Mouse (Mus musculus) lung, embryonic 14.5 days (tissue): ENCODE measurements at regions not wholly inside any gene's neighbourhood (a gene's known extent, or its start where the extent isn't known, plus 50 kb on each side); places are given as distances from the start of the nearest gene placed in this dataset.

Experiments
- ATAC-seq: fragments of 200-750 bp; cut with Nextera tagmentation; 2 replicates; pipeline ENCODE4 v1.8.0; 2017; ENCODE audit warnings: mild to moderate bottlenecking, moderate TSS enrichment, moderate library complexity; ENCODE audit not compliant: insufficient read depth
- DNase-seq: peaks from one replicate; pipeline ENCODE4 v3.0.0-alpha.2; 2015
- H3K27ac ChIP-seq: fragments of 300-500 bp; sonication (generic); 2 replicates; pipeline ENCODE4 v1.5.1; 2014; ENCODE audit warnings: low read depth, mild to moderate bottlenecking, moderate library complexity
- H3K27me3 ChIP-seq: fragments of 300-500 bp; sonication (generic); 2 replicates; pipeline ENCODE4 v1.6.1; 2014; ENCODE audit warnings: low read length, control low read depth; ENCODE audit not compliant: insufficient read depth
- H3K36me3 ChIP-seq: fragments of 300-500 bp; sonication (generic); 2 replicates; pipeline ENCODE4 v1.6.1; 2014; ENCODE audit warnings: control low read depth; ENCODE audit not compliant: insufficient read depth
- H3K4me1 ChIP-seq: fragments of 300-500 bp; sonication (generic); 2 replicates; pipeline ENCODE4 v1.6.1; 2014; ENCODE audit warnings: antibody characterized with exemption, control low read depth; ENCODE audit not compliant: insufficient read depth
- H3K4me2 ChIP-seq: fragments of 300-500 bp; sonication (generic); 2 replicates; pipeline ENCODE4 v1.6.1; 2014; ENCODE audit warnings: mild to moderate bottlenecking
- H3K4me3 ChIP-seq: fragments of 300-500 bp; sonication (generic); 2 replicates; pipeline ENCODE4 v1.5.1; 2014; ENCODE audit warnings: low read depth, low read length
- H3K9ac ChIP-seq: fragments of 300-500 bp; sonication (generic); 2 replicates; pipeline ENCODE4 v1.6.1; 2014
- H3K9me3 ChIP-seq: fragments of 300-500 bp; sonication (generic); 2 replicates; pipeline ENCODE4 v1.6.1; 2016; ENCODE audit warnings: low read depth, low read length, control low read depth
- CTCF ChIP-seq: IDR thresholded peaks from 2 replicates; pipeline ENCODE4 v1.5.1; 2016; ENCODE audit warnings: antibody characterized with exemption, low read depth
- WGBS: fragments of 180-500 bp; shearing (Covaris S2); extraction: QIAGEN DNeasy Blood & Tissue Kit; methylation state at CpG from one replicate; pipeline ENCODE4 v1.1.7; 2014; 5-methylcytosine and 5-hydroxymethylcytosine counted together

DNA sequence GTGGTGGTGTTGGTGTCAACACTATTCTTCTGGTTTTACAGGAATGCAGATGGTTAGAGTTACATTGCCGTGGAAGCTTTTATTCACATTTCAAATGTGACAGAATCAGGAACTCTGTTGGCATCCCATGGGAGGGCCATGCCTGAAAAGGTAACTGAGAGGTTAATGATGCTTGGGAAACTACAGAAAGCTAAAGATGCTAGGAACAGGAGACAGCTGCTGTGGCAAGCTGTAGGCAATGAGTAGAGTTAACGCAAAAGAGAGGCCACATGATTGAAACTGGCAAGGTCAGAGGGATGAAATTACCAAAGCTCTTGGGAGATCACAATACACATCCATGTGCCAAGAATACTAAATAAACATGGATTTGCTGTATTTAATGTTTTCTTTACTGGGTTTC lies 886.4 kb downstream of the Stpg2 start:
- ATAC-seq, result no peak
- H3K9me3 ChIP-seq, result no peaks in the 10 kb centered on the region
- no peak overlapping the region for H3K4me3 ChIP-seq
- H3K9ac ChIP-seq, result no peak overlapping the region
- H3K27ac ChIP-seq, result no peak overlapping the region
- H3K4me1 ChIP-seq, result no peaks in the 10 kb centered on the region
- TF ChIP-seq CTCF, result no peak
- no peaks in the 10 kb centered on the region for H3K27me3 ChIP-seq
- H3K4me2 ChIP-seq, result no peak overlapping the region
- WGBS, result 45% methylated on average over 2 of the region's 2 CpGs
- peak; percentile 21 for DNase-seq
- no peaks in the 10 kb centered on the region for H3K36me3 ChIP-seq

DNA sequence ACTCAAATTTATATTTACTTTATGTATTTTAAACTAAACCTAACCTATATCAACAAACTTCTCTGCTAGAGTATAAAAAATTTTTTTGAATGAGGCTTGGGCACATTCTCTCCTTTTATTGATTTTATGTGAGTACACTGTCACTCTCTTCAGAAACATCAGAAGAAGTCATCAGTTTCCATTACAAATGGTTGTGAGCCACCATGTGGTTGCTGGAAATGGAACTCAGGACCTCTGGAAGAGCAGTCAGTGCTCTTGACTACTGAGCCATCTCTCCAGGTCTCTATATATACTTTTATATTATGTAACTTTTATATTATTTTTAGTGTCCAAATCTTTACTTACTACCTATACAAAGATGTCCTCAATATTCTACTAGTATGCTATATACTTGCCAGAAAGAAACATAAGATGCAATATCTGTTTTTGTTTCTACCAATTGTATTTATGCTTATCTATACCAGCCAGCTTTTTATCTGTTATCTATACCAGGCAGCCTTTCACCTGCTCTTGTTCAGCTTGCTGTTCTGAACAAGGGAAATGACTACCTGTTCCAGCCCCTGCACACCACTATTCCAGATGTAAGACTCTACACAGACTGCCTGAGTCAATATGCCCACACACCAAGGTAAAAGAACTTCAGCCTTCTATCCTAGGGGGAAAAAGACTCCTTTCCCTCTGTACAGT lies 891.5 kb downstream of the Stpg2 start:
- Histone ChIP-seq H3K9me3 (no peaks in the 10 kb centered on the region), H3K4me1 (no peaks in the 10 kb centered on the region), H3K9ac (no peak overlapping the region), H3K27me3 (no peaks in the 10 kb centered on the region), H3K36me3 (no peaks in the 10 kb centered on the region), H3K27ac (no peak overlapping the region), H3K4me3 (no peak overlapping the region), H3K4me2 (no peak overlapping the region)
- no peak for TF ChIP-seq CTCF
- DNase-seq (no peak), ATAC-seq (no peak)

DNA sequence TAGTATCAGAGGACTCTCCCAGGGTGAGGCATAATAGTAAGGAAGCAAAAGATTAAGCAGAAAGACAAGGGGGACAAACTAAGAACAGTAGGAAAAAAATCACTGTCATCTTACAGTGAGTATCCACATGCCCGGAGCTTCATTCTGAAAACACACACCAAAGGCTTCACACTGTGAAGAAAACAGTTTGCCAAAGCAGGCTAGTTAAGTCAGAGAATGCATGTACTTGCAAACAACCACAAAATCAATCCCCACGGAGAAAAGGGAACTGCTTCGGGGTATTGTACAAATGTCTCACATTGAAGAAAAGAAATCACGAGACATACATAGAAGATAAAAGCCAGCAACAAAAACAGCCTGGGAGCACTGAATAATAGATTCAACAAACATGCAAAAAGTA lies 903.9 kb downstream of the Stpg2 start:
- ATAC-seq (no peak), DNase-seq (no peak)
- no peaks in the 10 kb centered on the region for H3K36me3 ChIP-seq
- WGBS, result 71% methylated on average over 4 of the region's 4 CpGs
- no peaks in the 10 kb centered on the region for H3K4me1 ChIP-seq
- TF ChIP-seq CTCF, result no peak
- H3K9me3 ChIP-seq, result no peaks in the 10 kb centered on the region
- H3K27me3 ChIP-seq, result no peaks in the 10 kb centered on the region
- H3K4me3 ChIP-seq, result no peak overlapping the region
- H3K9ac ChIP-seq, result no peak overlapping the region
- no peak overlapping the region for H3K4me2 ChIP-seq
- H3K27ac ChIP-seq, result no peak overlapping the region

DNA sequence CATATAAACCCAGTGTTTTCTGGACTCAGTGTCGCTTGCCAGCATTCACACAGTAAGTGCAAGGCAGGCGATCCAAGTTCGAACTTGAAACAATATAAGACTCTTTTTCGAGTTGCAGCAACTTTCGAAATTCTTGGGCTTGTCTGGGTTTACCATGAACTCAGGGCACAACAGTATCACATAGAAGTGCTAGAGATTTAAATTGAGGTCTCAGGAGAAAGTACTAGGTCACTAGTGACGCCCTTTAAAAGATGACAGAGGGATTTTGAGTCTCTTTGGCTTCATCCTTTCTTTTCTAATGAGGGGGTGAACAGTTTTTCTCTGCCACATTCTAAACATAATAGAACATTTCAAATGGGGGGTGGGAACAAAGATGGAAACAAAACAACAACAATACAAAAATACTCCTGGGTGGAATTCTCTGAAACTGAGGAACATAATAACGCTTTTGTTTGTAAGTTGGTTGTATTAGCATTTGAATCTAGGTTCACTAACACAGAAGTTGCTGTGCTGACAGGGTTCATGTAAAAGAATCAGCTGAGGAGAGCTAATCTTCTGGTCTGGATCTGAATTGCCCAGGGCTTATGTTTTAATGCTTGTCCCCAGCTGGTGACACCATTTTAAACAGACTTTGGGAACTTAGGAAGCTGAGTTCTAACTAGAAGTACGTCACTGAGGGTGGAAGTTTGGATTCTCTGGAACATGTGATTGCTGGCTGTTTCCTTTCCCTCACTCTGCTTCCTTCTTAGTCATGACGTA lies 906.1 kb downstream of the Stpg2 start:
- H3K4me3 ChIP-seq, result no peak overlapping the region
- H3K27me3 ChIP-seq, result no peaks in the 10 kb centered on the region
- no peak overlapping the region for H3K27ac ChIP-seq
- H3K4me2 ChIP-seq, result no peak overlapping the region
- ATAC-seq (no peak), DNase-seq (no peak)
- H3K4me1 ChIP-seq, result no peaks in the 10 kb centered on the region
- TF ChIP-seq CTCF, result no peak
- H3K36me3 ChIP-seq, result no peaks in the 10 kb centered on the region
- no peaks in the 10 kb centered on the region for H3K9me3 ChIP-seq
- no peak overlapping the region for H3K9ac ChIP-seq
- WGBS, result 76% methylated on average over 9 of the region's 9 CpGs

DNA sequence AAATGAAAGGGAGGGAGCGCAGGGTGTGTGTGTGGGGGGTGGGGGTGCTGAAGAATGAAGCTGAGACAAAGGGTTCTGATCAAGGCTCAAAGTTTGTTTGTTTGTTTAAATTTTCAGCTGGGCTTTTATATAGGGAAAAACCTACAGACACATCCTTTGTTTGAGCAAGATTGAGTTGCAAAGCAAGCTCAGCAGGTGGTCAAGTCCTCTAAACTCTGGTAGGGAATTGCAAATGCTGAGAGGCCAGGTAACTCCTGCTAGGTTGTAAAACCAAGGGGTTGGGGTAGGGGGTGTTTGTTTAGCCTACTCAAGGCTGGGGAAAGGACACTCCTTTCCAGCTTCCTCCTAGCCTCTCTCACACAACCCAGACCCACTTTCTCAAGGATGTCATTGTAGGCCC lies 909.6 kb downstream of the Stpg2 start:
- no peak for TF ChIP-seq CTCF
- ATAC-seq, result no peak
- no peak for DNase-seq
- Histone ChIP-seq H3K4me2 (no peak overlapping the region), H3K4me1 (no peaks in the 10 kb centered on the region), H3K36me3 (no peaks in the 10 kb centered on the region), H3K27me3 (no peaks in the 10 kb centered on the region), H3K9me3 (no peaks in the 10 kb centered on the region), H3K4me3 (no peak overlapping the region), H3K27ac (no peak overlapping the region), H3K9ac (no peak overlapping the region)
- 59% methylated on average over 1 of the region's 1 CpGs for WGBS

DNA sequence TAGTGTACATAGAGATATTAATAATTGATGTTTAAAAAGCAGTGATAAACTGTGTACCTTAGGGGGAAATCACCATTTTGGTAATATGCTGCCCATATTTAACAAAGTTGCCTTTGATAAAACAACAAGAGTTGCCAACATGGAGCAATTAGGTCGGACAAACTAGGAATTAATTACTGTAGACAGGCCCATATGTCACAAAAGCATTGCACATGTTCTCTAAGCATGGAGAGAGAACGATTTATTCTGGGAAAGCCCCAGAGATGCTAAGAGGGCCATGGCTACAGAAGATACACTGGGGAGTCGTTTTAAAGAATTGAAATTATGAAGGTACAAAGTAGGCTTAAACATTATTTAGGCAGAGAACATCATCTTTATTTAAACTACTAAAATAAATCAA lies 921.8 kb downstream of the Stpg2 start:
- Histone ChIP-seq H3K4me2 (no peak overlapping the region), H3K36me3 (no peaks in the 10 kb centered on the region), H3K9me3 (no peaks in the 10 kb centered on the region), H3K27me3 (no peaks in the 10 kb centered on the region), H3K9ac (no peak overlapping the region), H3K4me1 (no peaks in the 10 kb centered on the region), H3K4me3 (no peak overlapping the region), H3K27ac (no peak overlapping the region)
- no peak for ATAC-seq
- WGBS, result 52% methylated on average over 3 of the region's 3 CpGs
- no peak for TF ChIP-seq CTCF
- DNase-seq, result no peak

DNA sequence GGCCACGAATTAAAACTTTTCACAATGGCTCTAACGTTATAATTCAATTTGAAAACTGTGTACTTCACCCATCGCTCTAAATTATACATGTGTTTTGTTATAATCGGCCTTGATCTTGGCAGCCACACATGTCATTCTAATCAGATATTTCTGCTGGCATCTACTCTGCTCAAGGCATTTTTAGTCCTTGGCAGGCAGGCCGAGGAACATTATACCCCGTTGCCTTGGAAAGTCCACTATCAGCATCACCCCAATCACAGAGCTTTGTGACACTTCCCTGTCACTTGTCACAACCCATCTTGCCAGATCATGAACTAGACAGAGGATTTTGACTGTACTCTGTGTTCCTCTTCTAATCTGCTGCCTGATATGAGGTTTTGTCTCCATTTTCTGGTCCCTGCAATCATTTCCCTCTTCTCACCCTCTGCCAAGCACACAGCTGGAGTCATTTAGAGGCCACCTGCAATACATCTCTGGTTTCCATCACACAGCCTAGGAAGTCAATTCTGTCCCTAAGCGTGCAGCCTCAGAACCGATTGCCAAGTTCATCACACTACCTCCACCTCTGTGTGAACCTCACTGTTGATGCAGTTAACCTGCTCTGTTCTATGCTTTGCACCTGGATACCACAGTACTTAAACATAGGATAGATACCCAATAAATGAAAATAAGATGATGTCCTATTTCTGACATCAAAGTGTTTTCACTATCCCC lies 923.7 kb downstream of the Stpg2 start:
- H3K4me1 ChIP-seq, result no peaks in the 10 kb centered on the region
- no peak for TF ChIP-seq CTCF
- WGBS, result 63% methylated on average over 8 of the region's 8 CpGs
- no peak overlapping the region for H3K4me2 ChIP-seq
- H3K4me3 ChIP-seq, result no peak overlapping the region
- H3K9me3 ChIP-seq, result no peaks in the 10 kb centered on the region
- H3K36me3 ChIP-seq, result no peaks in the 10 kb centered on the region
- no peak overlapping the region for H3K27ac ChIP-seq
- H3K27me3 ChIP-seq, result no peaks in the 10 kb centered on the region
- H3K9ac ChIP-seq, result no peak overlapping the region
- no peak for DNase-seq
- ATAC-seq, result no peak
